Mouse (Mus musculus): ENCODE data around the gene Gm21258.
"Not testable (repeated sequence)": the region's sequence is repeated elsewhere in the genome, so short reads cannot be mapped to it uniquely, and the experiment has no call there.

The Gm21258 gene

DNA sequence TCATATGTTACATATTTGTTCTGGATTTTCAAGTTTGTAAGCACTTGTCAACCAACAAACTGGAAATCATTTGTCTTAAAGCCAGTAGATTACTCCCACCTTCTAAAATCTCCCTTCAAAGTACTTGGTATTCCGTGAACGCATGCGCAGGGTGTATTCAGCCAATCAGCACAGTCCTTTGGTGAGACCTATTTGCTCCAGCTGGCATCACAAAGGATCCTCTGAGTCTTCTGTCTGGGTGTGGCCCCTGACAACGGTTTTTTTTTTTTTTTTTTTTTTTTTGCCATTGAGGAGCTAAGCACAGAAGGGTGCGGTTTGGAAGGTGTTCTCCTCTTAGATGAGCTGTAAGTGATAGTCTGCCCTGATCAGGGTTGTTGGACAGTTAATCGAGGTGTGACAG, at the start of gene Gm21258:
TSS of gene Gm21258 (plus strand) at position 301 of the 400 bp plus-strand sequence.
- not testable (repeated sequence) for DNase-seq (ENCODE audit: extremely low read depth, insufficient read length, low spot score)

All from 3134 (cell line).